Mouse (Mus musculus) thymus, adult 18-20 months (tissue): ENCODE measurements around the gene Rnf225.
"Not testable (repeated sequence)": the region's sequence is repeated elsewhere in the genome, so short reads cannot be mapped to it uniquely, and the experiment has no call there.

Experiments
- DNase-seq, 2 experiments: peaks; one replicate each; pipeline ENCODE4 v3.0.0; 2022; ENCODE audit warnings: mixed read lengths in 2 of 2

The Rnf225 gene

GRCm38 (mm10) chr7:12933615-12934140, 6.5 kb downstream of the Rnf225 start:
- no peak for DNase-seq

GRCm38 (mm10) chr7:12934808-12935207, 7.6 kb downstream of the Rnf225 start:
- DNase-seq = no peak

GRCm38 (mm10) chr7:12937254-12937803, 10.1 kb downstream of the Rnf225 start:
- not testable (repeated sequence) for DNase-seq

GRCm38 (mm10) chr7:12940599-12940998, 13.4 kb downstream of the Rnf225 start:
- DNase-seq = no peak

GRCm38 (mm10) chr7:12943488-12943887, 16.3 kb downstream of the Rnf225 start:
- no peak for DNase-seq

GRCm38 (mm10) chr7:12949032-12949871, 22.0 kb downstream of the Rnf225 start:
- peak; percentile 90 to 95 for DNase-seq

- no peak for DNase-seq
Observed at GRCm38 (mm10) chr7:12949872-12950229, 22.6 kb downstream of the Rnf225 start.

GRCm38 (mm10) chr7:12954896-12955295, 27.7 kb downstream of the Rnf225 start:
- no peak for DNase-seq

- DNase-seq = no peak
Observed at GRCm38 (mm10) chr7:12957511-12957910, 30.3 kb downstream of the Rnf225 start.

GRCm38 (mm10) chr7:12958948-12959347, 31.7 kb downstream of the Rnf225 start:
- no peak for DNase-seq

GRCm38 (mm10) chr7:12959718-12960117, 32.5 kb downstream of the Rnf225 start:
- DNase-seq = no peak

GRCm38 (mm10) chr7:12961511-12962141, 34.4 kb downstream of the Rnf225 start:
- peak; percentile 53 to 72 for DNase-seq

- DNase-seq = peak; percentile 83 to 88
Observed at GRCm38 (mm10) chr7:12965678-12966091, 38.5 kb downstream of the Rnf225 start, which contains the start of gene Zfp324. TSS of gene Zfp324 (plus strand) at chr7:12965838.

- peak; percentile 52 to 65 for DNase-seq
Observed at GRCm38 (mm10) chr7:12966104-12966845, 39.1 kb downstream of the Rnf225 start.

- no peak for DNase-seq
Observed at GRCm38 (mm10) chr7:12970906-12971305, 43.7 kb downstream of the Rnf225 start.

- peak; percentile 99 for DNase-seq
Observed at GRCm38 (mm10) chr7:12977682-12978389, 50.6 kb downstream of the Rnf225 start, which contains the start of gene Zfp446. TSS of gene Zfp446 (plus strand) at chr7:12977848.

- peak in 1 of 2 experiments; percentile 23 for DNase-seq
Observed at GRCm38 (mm10) chr7:12978931-12979722, 51.9 kb downstream of the Rnf225 start.

GRCm38 (mm10) chr7:12979776-12980175, 52.6 kb downstream of the Rnf225 start:
- no peak for DNase-seq

GRCm38 (mm10) chr7:12980291-12980690, 53.1 kb downstream of the Rnf225 start:
- no peak for DNase-seq
